Comparison of ENCODE assay signal across 8 mouse cellular contexts in genomic region chr1:90743941-90744386, GRCm38 (mm10).
DNase-seq lines count a peak whose midpoint lies in the region; ATAC-seq and TF ChIP-seq lines count a peak whose summit lies in the region.

No protein-coding gene starts in this region.

- WGBS in lung, adult 2 months: 7% methylated on average over 14 of the region's 14 CpGs
- 5% methylated on average over 14 of the region's 14 CpGs for whole genome bisulfite sequencing in hindbrain, embryonic 11.5 days

- no peak overlapping the region for H3K4me3 ChIP-seq in lung, adult 2 months (replicated peaks; ENCODE audit: extremely low read depth, low read depth, low read length)
- peak overlapping the region; percentile 22; the same call in 1 of the 2 replicates for H3K4me3 ChIP-seq in hindbrain, embryonic 11.5 days (ENCODE audit: low read depth, low read length)

- H3K27me3 ChIP-seq in hindbrain, embryonic 11.5 days (ENCODE audit: control insufficient read depth, insufficient read depth, low read length): no peaks in the 10 kb centered on the region

- peak overlapping the region; percentile 81 for H3K27ac ChIP-seq in hindbrain, embryonic 11.5 days (ENCODE audit: low read depth, low read length)

- TF ChIP-seq POLR2A in lung, adult 2 months (IDR thresholded peaks at IDR 0.05; ENCODE audit: borderline replicate concordance, extremely low read depth, low read depth, low read length): no peak

- H3K36me3 ChIP-seq in hindbrain, embryonic 11.5 days (ENCODE audit: control insufficient read depth, insufficient read depth, low read length): no peaks in the 10 kb centered on the region

- H3K9ac ChIP-seq in hindbrain, embryonic 11.5 days (ENCODE audit: low read depth, low read length): peak overlapping the region; percentile 54

- H3K4me2 ChIP-seq in hindbrain, embryonic 11.5 days (replicated peaks; ENCODE audit: low read depth, low read length): peak overlapping the region; percentile 45

- H3K4me1 ChIP-seq in lung, adult 2 months (ENCODE audit: control insufficient read depth, insufficient read depth, low read length): no peaks in the 10 kb centered on the region
- H3K4me1 ChIP-seq in hindbrain, embryonic 11.5 days (replicated peaks; ENCODE audit: control insufficient read depth, insufficient read depth, low read length): no peaks in the 10 kb centered on the region

- no peak for TF ChIP-seq CTCF in lung, adult 2 months (IDR thresholded peaks at IDR 0.05; ENCODE audit: insufficient read depth, low read length)

- peak; percentile 40 to 58 for DNase-seq in lung, adult 18-20 months
- DNase-seq in lung, adult 2 months: no peak
- peak; percentile 53 for DNase-seq in frontal cortex, postnatal 10 days (ENCODE audit: low spot score in 2 of 2)
- peak; percentile 83 for DNase-seq in hindbrain, embryonic 11.5 days (ENCODE audit: low spot score)
- DNase-seq in layer of hippocampus, postnatal 10 days (ENCODE audit: low spot score in 2 of 2): peak; percentile 27 to 45
- DNase-seq in mesoderm, embryonic 11.5 days (ENCODE audit: low read depth, low spot score): peak; percentile 92
- peak; percentile 26 for DNase-seq in right cerebral cortex, postnatal 14 days

- peak; percentile 95 for ATAC-seq in hindbrain, embryonic 11.5 days (ENCODE audit: low FRiP score)
- no peak for ATAC-seq in inflammation-experienced regulatory T-cells, adult 6 months

- H3K9me3 ChIP-seq in hindbrain, embryonic 11.5 days (ENCODE audit: control insufficient read depth, low read length): no peaks in the 10 kb centered on the region
